Mouse (Mus musculus) midbrain, embryonic 15.5 days (tissue): ENCODE results near the gene Fancd2. TPM values are rescaled to one million over a fixed set of nuclear protein-coding genes. Genes with fewer than 3 reads are reported as not detected.

Experiments
- ATAC-seq: fragments of 200-750 bp; cut with Nextera tagmentation; replicated peaks from 2 replicates; pipeline ENCODE4 v1.8.0; 2017; ENCODE audit warnings: moderate TSS enrichment
- H3K27ac ChIP-seq: fragments of 300-500 bp; sonication (generic); 2 replicates; pipeline ENCODE4 v1.5.1; 2015; ENCODE audit warnings: mild to moderate bottlenecking, inconsistent platforms
- H3K27me3 ChIP-seq: fragments of 300-500 bp; sonication (generic); replicated peaks from 2 replicates; pipeline ENCODE4 v1.6.1; 2015; ENCODE audit warnings: inconsistent platforms
- H3K36me3 ChIP-seq: fragments of 300-500 bp; sonication (generic); replicated peaks from 2 replicates; pipeline ENCODE4 v1.6.1; 2015; ENCODE audit warnings: inconsistent platforms
- H3K4me1 ChIP-seq: fragments of 300-500 bp; sonication (generic); 2 replicates; pipeline ENCODE4 v1.6.1; 2015; ENCODE audit warnings: inconsistent platforms
- H3K4me2 ChIP-seq: fragments of 300-500 bp; sonication (generic); 2 replicates; pipeline ENCODE4 v1.6.1; 2015; ENCODE audit warnings: inconsistent platforms, mild to moderate bottlenecking, moderate library complexity
- H3K4me3 ChIP-seq: fragments of 300-500 bp; sonication (generic); 2 replicates; pipeline ENCODE4 v1.5.1; 2015; ENCODE audit warnings: mild to moderate bottlenecking, inconsistent platforms
- H3K9ac ChIP-seq: fragments of 300-500 bp; sonication (generic); 2 replicates; pipeline ENCODE4 v1.6.1; 2015; ENCODE audit warnings: mild to moderate bottlenecking, inconsistent platforms
- H3K9me3 ChIP-seq: fragments of 300-500 bp; sonication (generic); 2 replicates; pipeline ENCODE4 v1.6.1; 2016; ENCODE audit warnings: inconsistent platforms
- WGBS: fragments of 180-500 bp; shearing (Covaris S2); methylation state at CpG from one replicate; pipeline ENCODE4 v1.1.7; 2015; ENCODE audit warnings: mixed read lengths; 5-methylcytosine and 5-hydroxymethylcytosine counted together
- polyA plus RNA-seq: library from polyadenylated mRNA; unstranded; fragments of >200 nt; fragmentation: Nextera tagmentation; extraction: Ambion mirVana; gene quantifications from 2 replicates; pipeline ENCODE4 v1.2.1, GENCODE M21; 2015

Fancd2 gene
- polyA plus RNA-seq, result 2.1 and 2.6 TPM in 2 replicates

DNA sequence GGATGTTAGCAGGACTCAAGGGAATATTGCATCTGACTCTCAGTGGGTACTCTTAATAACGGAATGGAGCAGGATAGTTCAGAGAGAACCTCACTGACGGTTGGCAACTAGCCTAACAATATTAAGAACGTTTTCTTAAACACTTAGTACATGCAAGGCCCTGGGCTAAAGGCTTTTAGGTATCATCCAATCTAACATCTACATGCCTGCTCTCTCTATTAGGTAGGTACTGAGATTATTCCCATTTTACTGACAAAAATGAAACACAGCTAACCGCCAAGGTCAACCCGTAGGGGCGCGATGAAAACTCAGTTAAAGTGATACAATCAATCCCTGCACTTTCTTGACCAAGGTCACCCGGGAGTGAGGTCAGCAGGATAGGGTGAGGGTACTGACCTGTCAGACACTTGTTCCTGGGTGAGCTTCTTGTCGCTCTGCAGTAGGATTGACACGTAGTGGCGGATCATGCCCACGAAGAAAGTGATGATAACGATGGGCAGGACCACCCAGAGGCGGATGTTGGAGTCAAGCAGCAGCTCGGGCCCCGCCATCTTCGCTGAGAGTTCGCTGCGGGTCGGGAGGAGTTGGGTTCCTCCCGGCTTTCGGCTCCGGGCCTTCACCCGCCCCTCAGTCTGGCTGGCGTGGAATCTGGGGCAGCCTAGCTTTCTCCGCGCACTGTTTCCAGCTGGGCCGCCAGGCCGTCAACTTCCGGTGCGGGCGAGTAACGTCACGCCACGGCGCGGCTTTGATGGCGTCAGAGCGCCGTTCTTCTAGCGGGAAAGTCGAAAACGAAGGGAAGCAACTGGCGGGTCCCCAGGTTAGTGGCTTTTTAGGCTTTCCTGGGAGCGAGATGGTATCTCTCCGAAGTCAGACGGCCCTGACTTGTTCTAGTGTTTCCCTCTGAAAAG lies at the start of gene Fancd2, which contains the start of gene Emc3:
Gene Fancd2 (plus strand): TSS at position 751 of the 908 bp plus-strand sequence.
Gene Emc3 (minus strand): TSS at position 721 of the 908 bp plus-strand sequence.
- peak within 1 kb of the TSS; percentile 75 for H3K27ac ChIP-seq
- peaks cover 22% of the 10 kb centered on the region for H3K4me1 ChIP-seq
- peak within 1 kb of the TSS; percentile 59 for H3K4me3 ChIP-seq
- WGBS, result 1% methylated on average over 47 of the region's 47 CpGs
- H3K36me3 ChIP-seq, result 0 out of 2 replicates have a peak, but pooled peaks cover 1% of the 10 kb centered on the region
- no peaks in the 10 kb centered on the region for H3K9me3 ChIP-seq
- peak within 1 kb of the TSS; percentile 66 for H3K4me2 ChIP-seq
- peak within 1 kb of the TSS; percentile 58 for H3K9ac ChIP-seq
- H3K27me3 ChIP-seq, result no peaks in the 10 kb centered on the region
- peak; percentile 94 for ATAC-seq

DNA sequence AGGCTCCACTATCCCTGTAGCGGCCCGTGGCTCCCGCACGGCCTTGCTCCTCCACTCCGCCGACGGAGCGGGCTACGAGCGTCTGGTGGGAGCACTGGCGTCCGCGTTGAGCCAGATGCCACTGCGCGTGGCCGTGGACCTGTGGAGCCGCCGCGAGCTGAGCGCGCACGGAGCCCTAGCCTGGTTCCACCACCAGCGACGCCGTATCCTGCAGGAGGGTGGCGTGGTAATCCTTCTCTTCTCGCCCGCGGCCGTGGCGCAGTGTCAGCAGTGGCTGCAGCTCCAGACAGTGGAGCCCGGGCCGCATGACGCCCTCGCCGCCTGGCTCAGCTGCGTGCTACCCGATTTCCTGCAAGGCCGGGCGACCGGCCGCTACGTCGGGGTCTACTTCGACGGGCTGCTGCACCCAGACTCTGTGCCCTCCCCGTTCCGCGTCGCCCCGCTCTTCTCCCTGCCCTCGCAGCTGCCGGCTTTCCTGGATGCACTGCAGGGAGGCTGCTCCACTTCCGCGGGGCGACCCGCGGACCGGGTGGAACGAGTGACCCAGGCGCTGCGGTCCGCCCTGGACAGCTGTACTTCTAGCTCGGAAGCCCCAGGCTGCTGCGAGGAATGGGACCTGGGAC lies 48.9 kb upstream of the Fancd2 start:
- Histone ChIP-seq H3K4me2 (peak overlapping the region; percentile 92), H3K4me1 (peaks cover 43% of the 10 kb centered on the region), H3K9me3 (no peaks in the 10 kb centered on the region), H3K4me3 (peak overlapping the region; percentile 65), H3K27me3 (0 out of 2 replicates have a peak, but pooled peaks cover 3% of the 10 kb centered on the region), H3K36me3 (no peaks in the 10 kb centered on the region), H3K9ac (peak overlapping the region; percentile 83), H3K27ac (peak overlapping the region; percentile 83)
- peak; percentile 66 for ATAC-seq
- WGBS, result under 1% methylated on average over 63 of the region's 65 CpGs

DNA sequence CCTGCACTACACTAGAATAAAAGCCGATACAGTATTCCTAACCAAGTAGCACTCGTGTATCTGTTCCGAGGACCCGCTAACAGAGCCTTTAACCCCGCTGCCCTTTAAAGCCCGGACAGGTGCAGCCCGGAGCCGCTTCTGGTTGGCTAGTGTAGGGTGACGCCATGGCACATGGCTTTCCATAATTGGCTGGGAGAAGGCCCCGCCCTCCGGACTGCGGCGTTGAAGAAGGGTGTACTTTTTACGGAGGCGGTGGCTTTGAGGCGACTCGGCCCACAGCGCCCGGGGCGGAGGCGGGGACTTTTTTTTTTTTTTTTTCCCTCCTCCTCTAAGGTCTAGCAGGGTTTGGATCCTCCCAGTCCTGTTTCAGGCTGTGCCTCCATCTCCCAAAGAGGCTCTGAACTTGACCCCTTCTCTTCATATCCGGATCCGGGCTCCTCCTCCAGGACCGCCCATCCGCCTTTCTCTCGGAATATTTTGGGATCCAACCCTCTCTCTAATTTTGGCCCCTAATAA lies 48.3 kb upstream of the Fancd2 start, which contains the start of gene Creld1:
Gene Creld1 (plus strand): TSS at position 198 of the 516 bp plus-strand sequence.
- peak; percentile 98 for ATAC-seq
- under 1% methylated on average over 26 of the region's 26 CpGs for WGBS
- Histone ChIP-seq H3K36me3 (0 out of 2 replicates have a peak, but pooled peaks cover 4% of the 10 kb centered on the region), H3K4me3 (peak within 1 kb of the TSS; percentile 65), H3K9me3 (no peaks in the 10 kb centered on the region), H3K4me1 (peaks cover 43% of the 10 kb centered on the region), H3K9ac (peak within 1 kb of the TSS; percentile 83), H3K27me3 (0 out of 2 replicates have a peak, but pooled peaks cover 3% of the 10 kb centered on the region), H3K27ac (peak within 1 kb of the TSS; percentile 83), H3K4me2 (peak within 1 kb of the TSS; percentile 92)

DNA sequence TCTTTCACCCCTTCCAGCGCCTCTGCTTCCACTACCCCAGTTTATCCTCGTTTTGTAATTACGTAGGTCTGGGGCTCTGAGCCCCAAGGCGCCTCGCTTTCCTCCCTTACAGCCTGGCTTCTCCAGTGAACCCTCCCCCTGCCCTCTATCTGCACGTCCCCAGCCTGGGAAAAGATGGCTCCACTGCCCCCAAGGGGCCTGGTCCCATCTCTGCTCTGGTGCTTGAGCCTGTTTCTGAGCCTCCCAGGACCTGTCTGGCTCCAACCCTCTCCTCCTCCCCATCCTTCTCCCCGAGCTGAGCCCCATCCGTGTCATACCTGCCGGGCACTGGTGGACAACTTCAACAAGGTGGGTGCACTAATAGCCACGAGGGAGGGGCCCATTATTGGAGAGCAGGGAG lies 47.8 kb upstream of the Fancd2 start:
- Histone ChIP-seq H3K4me2 (peak overlapping the region; percentile 92), H3K27me3 (0 out of 2 replicates have a peak, but pooled peaks cover 3% of the 10 kb centered on the region), H3K9me3 (no peaks in the 10 kb centered on the region), H3K36me3 (peaks cover 6% of the 10 kb centered on the region; the same call in 1 of the 2 replicates), H3K4me3 (peak overlapping the region; percentile 65), H3K4me1 (peaks cover 43% of the 10 kb centered on the region), H3K9ac (peak overlapping the region; percentile 83), H3K27ac (peak overlapping the region; percentile 83)
- WGBS, result 6% methylated on average over 10 of the region's 10 CpGs
- ATAC-seq, result peak; percentile 67

DNA sequence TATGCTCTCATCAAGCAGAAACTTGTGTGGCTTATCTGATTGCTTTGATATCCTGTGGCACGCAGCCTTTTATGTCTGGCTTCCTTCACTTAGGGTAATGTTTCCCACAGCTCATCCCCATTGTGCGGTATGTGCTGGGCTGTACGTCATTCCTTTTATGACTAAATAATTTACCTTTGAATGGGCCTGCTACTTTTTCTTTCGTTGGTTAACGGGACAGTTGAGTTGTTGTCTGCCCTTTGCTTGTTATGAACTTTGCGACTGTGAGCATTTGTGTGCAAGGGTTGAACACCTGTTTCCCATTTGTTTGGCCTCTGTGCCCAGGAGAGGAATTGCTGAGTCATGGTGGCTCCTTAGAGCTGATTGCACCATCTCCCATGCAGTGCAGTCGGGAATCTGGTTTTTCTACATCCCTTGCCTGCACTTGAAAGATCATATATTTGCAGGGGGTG lies 44.3 kb upstream of the Fancd2 start:
- Histone ChIP-seq H3K27ac (no peak overlapping the region), H3K4me2 (no peak overlapping the region), H3K4me1 (peaks cover 36% of the 10 kb centered on the region), H3K36me3 (peaks cover 34% of the 10 kb centered on the region), H3K27me3 (no peaks in the 10 kb centered on the region), H3K9ac (no peak overlapping the region), H3K9me3 (no peaks in the 10 kb centered on the region), H3K4me3 (no peak overlapping the region)
- no peak for ATAC-seq
- 67% methylated on average over 7 of the region's 7 CpGs for WGBS

DNA sequence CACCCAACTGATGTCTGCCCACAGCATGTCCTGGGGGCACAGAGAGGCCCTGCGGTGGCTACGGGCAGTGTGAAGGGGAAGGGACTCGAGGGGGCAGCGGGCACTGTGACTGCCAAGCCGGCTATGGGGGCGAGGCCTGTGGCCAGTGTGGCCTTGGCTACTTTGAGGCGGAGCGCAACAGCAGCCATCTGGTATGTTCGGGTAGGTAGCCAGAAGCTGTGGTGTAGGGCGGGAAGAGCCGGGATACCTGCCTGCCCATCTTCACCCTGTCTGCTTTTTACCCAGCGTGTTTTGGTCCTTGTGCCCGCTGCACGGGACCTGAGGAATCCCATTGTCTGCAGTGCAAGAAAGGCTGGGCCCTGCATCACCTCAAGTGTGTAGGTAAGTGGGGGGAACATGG lies 42.1 kb upstream of the Fancd2 start:
- Histone ChIP-seq H3K4me1 (peaks cover 25% of the 10 kb centered on the region), H3K4me3 (no peak overlapping the region), H3K36me3 (peaks cover 40% of the 10 kb centered on the region), H3K9ac (no peak overlapping the region), H3K27me3 (no peaks in the 10 kb centered on the region), H3K4me2 (no peak overlapping the region), H3K27ac (no peak overlapping the region), H3K9me3 (no peaks in the 10 kb centered on the region)
- no peak for ATAC-seq
- WGBS, result 95% methylated on average over 14 of the region's 14 CpGs

DNA sequence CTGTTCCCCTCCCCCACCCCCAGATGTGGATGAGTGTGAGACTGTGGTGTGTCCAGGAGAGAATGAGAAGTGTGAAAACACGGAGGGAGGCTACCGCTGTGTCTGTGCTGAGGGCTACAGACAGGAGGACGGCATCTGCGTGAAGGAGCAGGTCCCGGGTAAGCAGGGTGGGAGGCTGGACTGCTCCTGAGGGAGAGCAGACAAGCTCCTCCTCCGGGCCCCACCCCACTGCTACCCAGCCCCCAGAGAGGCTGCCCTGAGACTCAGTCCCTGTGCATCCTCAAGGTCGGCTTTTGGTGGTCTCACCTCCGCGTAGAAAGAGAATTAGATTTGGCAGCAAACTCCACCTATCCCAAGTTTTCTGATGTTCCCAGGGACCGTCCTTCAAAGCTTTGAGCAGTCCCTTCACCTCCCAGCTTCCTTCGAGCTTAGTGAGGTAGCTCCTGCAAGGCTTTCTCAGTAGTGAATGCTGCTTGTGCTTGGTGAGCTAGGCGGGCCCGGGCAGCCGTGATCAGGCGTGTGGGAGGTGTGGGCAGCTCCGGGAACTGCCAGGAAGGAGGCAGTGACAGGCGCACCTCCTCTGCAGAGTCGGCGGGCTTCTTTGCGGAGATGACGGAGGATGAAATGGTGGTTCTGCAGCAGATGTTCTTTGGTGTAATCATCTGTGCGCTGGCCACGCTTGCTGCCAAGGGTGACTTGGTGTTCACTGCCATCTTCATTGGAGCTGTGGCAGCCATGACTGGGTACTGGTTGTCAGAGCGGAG lies 39.2 kb upstream of the Fancd2 start:
- H3K4me1 ChIP-seq, result peaks cover 12% of the 10 kb centered on the region
- H3K27ac ChIP-seq, result no peak overlapping the region
- no peak for ATAC-seq
- peaks cover 40% of the 10 kb centered on the region for H3K36me3 ChIP-seq
- peaks cover 6% of the 10 kb centered on the region; the same call in 1 of the 2 replicates for H3K27me3 ChIP-seq
- no peak overlapping the region for H3K9ac ChIP-seq
- H3K4me3 ChIP-seq, result no peak overlapping the region
- H3K4me2 ChIP-seq, result no peak overlapping the region
- WGBS, result 81% methylated on average over 24 of the region's 24 CpGs
- H3K9me3 ChIP-seq, result no peaks in the 10 kb centered on the region

DNA sequence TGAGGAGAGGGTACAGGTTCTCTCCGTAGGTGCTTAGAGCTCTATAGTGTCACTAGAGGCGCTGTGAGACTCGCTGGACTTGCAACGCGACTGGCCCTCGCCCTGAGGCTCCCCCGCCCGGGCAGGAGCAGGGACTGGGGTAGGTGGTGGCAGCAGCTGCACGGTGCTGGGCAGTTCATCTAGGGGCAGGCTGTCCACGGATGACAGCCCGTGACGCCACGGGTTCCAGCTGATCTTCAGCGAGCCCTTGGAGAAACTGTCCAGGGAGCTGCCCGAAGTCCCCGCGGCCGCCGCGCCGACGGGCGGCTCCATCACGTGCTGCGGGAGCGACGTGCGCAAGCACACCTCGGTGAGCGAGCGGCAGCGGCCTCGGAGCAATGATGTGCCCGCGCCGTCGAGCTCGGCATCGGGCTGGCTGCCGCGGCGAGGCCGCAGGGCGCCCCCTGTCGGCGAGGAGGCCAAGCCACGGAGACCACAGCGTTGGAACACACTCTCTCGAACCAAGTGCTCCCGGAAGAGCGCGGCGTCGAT lies 37.2 kb upstream of the Fancd2 start:
- peak; percentile 76 for ATAC-seq
- peak overlapping the region; percentile 59 for H3K4me2 ChIP-seq
- H3K9ac ChIP-seq, result peak overlapping the region; percentile 30
- 2% methylated on average over 53 of the region's 54 CpGs for whole genome bisulfite sequencing
- H3K36me3 ChIP-seq, result peaks cover 33% of the 10 kb centered on the region
- H3K4me1 ChIP-seq, result peaks cover 12% of the 10 kb centered on the region
- no peaks in the 10 kb centered on the region for H3K9me3 ChIP-seq
- peaks cover 6% of the 10 kb centered on the region; the same call in 1 of the 2 replicates for H3K27me3 ChIP-seq
- H3K27ac ChIP-seq, result no peak overlapping the region
- peak overlapping the region; percentile 36 for H3K4me3 ChIP-seq

DNA sequence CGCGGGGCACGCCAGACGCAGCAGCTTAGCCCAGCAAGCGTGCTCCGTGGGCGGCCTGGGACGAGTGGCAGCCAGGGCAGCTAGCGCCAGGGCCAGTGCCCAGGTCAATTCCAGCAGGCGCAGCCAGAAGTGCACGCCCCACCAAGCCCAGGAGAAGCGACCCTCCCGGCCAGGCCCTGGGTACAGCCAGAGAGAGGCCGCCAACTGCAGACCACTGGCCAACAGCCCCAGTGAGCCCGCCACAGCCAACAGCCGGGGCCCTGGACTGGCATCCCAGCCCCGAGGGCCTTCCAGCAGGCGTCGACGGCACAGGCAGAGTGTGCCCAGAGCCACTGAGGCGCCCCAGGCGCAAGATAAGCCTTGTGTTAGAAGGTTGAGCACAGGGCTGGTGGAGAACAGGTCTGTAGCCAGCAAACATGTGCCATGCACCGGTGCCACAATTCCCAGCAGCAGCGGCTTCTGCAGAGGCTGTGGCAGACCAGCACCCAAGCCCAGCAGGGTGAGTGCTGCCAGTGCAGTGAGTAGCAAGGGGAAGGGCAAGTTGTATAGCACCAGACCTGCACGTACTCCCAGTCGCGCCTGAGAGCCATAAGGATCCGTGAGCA lies 36.3 kb upstream of the Fancd2 start:
- peak overlapping the region; percentile 59 for H3K4me2 ChIP-seq
- peaks cover 12% of the 10 kb centered on the region for H3K4me1 ChIP-seq
- peak overlapping the region; percentile 36; the same call in 1 of the 2 replicates for H3K4me3 ChIP-seq
- peaks cover 24% of the 10 kb centered on the region for H3K36me3 ChIP-seq
- H3K9me3 ChIP-seq, result no peaks in the 10 kb centered on the region
- 52% methylated on average over 28 of the region's 28 CpGs for WGBS
- peak; percentile 31 for ATAC-seq
- H3K9ac ChIP-seq, result peak overlapping the region; percentile 22; the same call in 1 of the 2 replicates
- H3K27me3 ChIP-seq, result peaks cover 6% of the 10 kb centered on the region; the same call in 1 of the 2 replicates
- H3K27ac ChIP-seq, result no peak overlapping the region

DNA sequence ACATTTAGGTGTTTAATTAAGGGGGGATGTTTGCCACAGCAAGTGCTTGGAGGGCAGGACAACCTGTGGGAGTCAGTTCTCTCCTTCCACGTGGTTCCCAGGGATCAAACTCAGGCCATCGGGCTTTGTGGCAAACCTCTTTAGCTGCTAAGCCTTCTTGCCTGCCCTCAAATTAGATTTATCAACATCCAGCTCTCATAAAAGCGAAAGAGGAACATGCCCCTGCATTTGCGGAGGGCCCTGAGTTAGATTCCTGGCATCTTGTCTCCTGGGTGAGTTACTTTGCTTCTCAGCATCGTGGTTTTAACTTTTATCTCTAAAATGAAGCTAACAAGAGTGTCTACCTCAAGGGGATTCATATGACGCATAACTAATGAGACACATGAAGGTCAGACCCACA lies 32.1 kb upstream of the Fancd2 start:
- H3K4me1 ChIP-seq, result peaks cover 27% of the 10 kb centered on the region
- no peak for ATAC-seq
- H3K27me3 ChIP-seq, result peaks cover 6% of the 10 kb centered on the region; the same call in 1 of the 2 replicates
- H3K36me3 ChIP-seq, result no peaks in the 10 kb centered on the region; the same call in 1 of the 2 replicates
- WGBS, result 82% methylated on average over 6 of the region's 6 CpGs
- no peak overlapping the region for H3K4me3 ChIP-seq
- H3K4me2 ChIP-seq, result no peak overlapping the region
- H3K27ac ChIP-seq, result no peak overlapping the region
- no peak overlapping the region for H3K9ac ChIP-seq
- H3K9me3 ChIP-seq, result no peaks in the 10 kb centered on the region
